Mouse (Mus musculus): ENCODE measurements around the gene Prune1. TPM values are rescaled to one million over a fixed set of nuclear protein-coding genes. Genes with fewer than 3 reads are reported as not detected.

Gene Prune1
- total and polyA plus RNA-seq, 3 experiments = 28.5 to 51.8 TPM; not detected in 1

GRCm38 (mm10) chr3:95328803-95329404 lies 47.0 kb upstream of the Prune1 start (continued):
- TF ChIP-seq NELFE (IDR thresholded peaks at IDR 0.05; ENCODE audit: low read depth, low read length) = no peak
- no peak for TF ChIP-seq UBTF (IDR thresholded peaks at IDR 0.05; ENCODE audit: borderline replicate concordance, insufficient read depth, low read depth, low read length)
- TF ChIP-seq MEF2A (IDR thresholded peaks at IDR 0.05; ENCODE audit: extremely low read depth, insufficient replicate concordance, low read depth, low read length, poor library complexity, severe bottlenecking) = no peak
- no peak for TF ChIP-seq NRF1 (IDR thresholded peaks at IDR 0.05; ENCODE audit: insufficient read depth, low read depth, low read length, poor library complexity, severe bottlenecking)
- peak; percentile 50 for TF ChIP-seq SIN3A (IDR thresholded peaks at IDR 0.05; ENCODE audit: low read length)
- no peak for TF ChIP-seq HCFC1 (IDR thresholded peaks at IDR 0.05; ENCODE audit: low read depth, low read length)
- TF ChIP-seq TCF12 (IDR thresholded peaks at IDR 0.05; ENCODE audit: low read depth, low read length) = peak; percentile 70; the same call in 1 of the 2 replicates
- peak; percentile 61 to 74; a peak in 3 of 4 replicates for TF ChIP-seq EP300 (IDR thresholded peaks at IDR 0.05; ENCODE audit: low read depth in 1 of 2, low read length in 2 of 2)
- TF ChIP-seq CHD1 (IDR thresholded peaks at IDR 0.05; ENCODE audit: low read depth, low read length) = no peak

GRCm38 (mm10) chr3:95324454-95325144 lies 42.7 kb upstream of the Prune1 start:
- H3K27me3 ChIP-seq (ENCODE audit: control insufficient read depth in 1 of 2, insufficient read depth in 2 of 2, low read length in 2 of 2) = no peaks in the 10 kb centered on the region
- H3K9me3 ChIP-seq (replicated peaks; ENCODE audit: insufficient read depth, low read length) = no peaks in the 10 kb centered on the region
- H3K4me3 ChIP-seq (ENCODE audit: control insufficient read depth in 1 of 2, insufficient read depth in 1 of 2, low read depth in 2 of 2, low read length in 2 of 2) = no peak overlapping the region
- H3K4me1 ChIP-seq (ENCODE audit: control insufficient read depth in 1 of 2, insufficient read depth in 2 of 2, low read length in 2 of 2) = peaks cover 4 to 9% of the 10 kb centered on the region in 2 experiments
- DNase-seq (ENCODE audit: low read depth, low spot score) = no peak
- no peak overlapping the region for H3K27ac ChIP-seq (ENCODE audit: control insufficient read depth, low read depth, low read length)
- H3K79me2 ChIP-seq (ENCODE audit: control insufficient read depth, insufficient read depth, low read length, poor library complexity) = peaks cover 13% of the 10 kb centered on the region
- peaks cover 17 to 86% of the 10 kb centered on the region in 2 experiments for H3K36me3 ChIP-seq (ENCODE audit: control insufficient read depth in 1 of 2, insufficient read depth in 2 of 2, low read length in 2 of 2)
- TF ChIP-seq CTCF (IDR thresholded peaks at IDR 0.05 in 2 of 3, conservative IDR thresholded peaks at IDR 0.05 in 1 of 3; ENCODE audit: control insufficient read depth in 1 of 3, insufficient read depth in 1 of 3, low read depth in 2 of 3, low read length in 3 of 3, poor library complexity in 1 of 3, severe bottlenecking in 1 of 3) = peak in 2 of 3 experiments; percentile 25 to 45; a peak in 4 of 6 replicates
- TF ChIP-seq ZMIZ1 (IDR thresholded peaks at IDR 0.05; ENCODE audit: low read depth, low read length) = no peak; the same call in 1 of the 2 replicates
- TF ChIP-seq POLR2A (IDR thresholded peaks at IDR 0.05; ENCODE audit: control insufficient read depth in 1 of 2, insufficient read depth in 1 of 2, low read depth in 1 of 2, low read length in 2 of 2, poor library complexity in 1 of 2) = no peak; a peak in 2 of 4 replicates
- TF ChIP-seq SIN3A (IDR thresholded peaks at IDR 0.05; ENCODE audit: low read length) = 0 out of 2 replicates have a peak, but pooled peaks have one; percentile 29
- 0 out of 2 replicates have a peak, but pooled peaks have one; percentile 18 for TF ChIP-seq POLR2AphosphoS2 (IDR thresholded peaks at IDR 0.05; ENCODE audit: low read length)
- no peak for TF ChIP-seq NRF1 (IDR thresholded peaks at IDR 0.05; ENCODE audit: insufficient read depth, low read depth, low read length, poor library complexity, severe bottlenecking)
- 0 out of 2 replicates have a peak, but pooled peaks have one; percentile 19 for TF ChIP-seq HCFC1 (IDR thresholded peaks at IDR 0.05; ENCODE audit: low read depth, low read length)
- peak; percentile 37 for TF ChIP-seq RAD21 (IDR thresholded peaks at IDR 0.05; ENCODE audit: low read depth, low read length)
- TF ChIP-seq MYC (IDR thresholded peaks at IDR 0.05; ENCODE audit: low read depth, low read length) = peak; percentile 53; the same call in 1 of the 2 replicates
- peak; percentile 38; the same call in 1 of the 2 replicates for TF ChIP-seq SMC3 (IDR thresholded peaks at IDR 0.05; ENCODE audit: low read depth, low read length)
- no peak for TF ChIP-seq ELF1 (IDR thresholded peaks at IDR 0.05; ENCODE audit: low read depth, low read length)
- peak; percentile 28; the same call in 1 of the 2 replicates for TF ChIP-seq NELFE (IDR thresholded peaks at IDR 0.05; ENCODE audit: low read depth, low read length)
- TF ChIP-seq MEF2A (IDR thresholded peaks at IDR 0.05; ENCODE audit: extremely low read depth, insufficient replicate concordance, low read depth, low read length, poor library complexity, severe bottlenecking) = no peak
- peak; percentile 68; the same call in 1 of the 2 replicates for TF ChIP-seq POLR2AphosphoS5 (IDR thresholded peaks at IDR 0.05; ENCODE audit: borderline replicate concordance, low read depth, low read length)
- TF ChIP-seq EP300 (IDR thresholded peaks at IDR 0.05; ENCODE audit: low read depth in 1 of 2, low read length in 2 of 2) = no peak
- TF ChIP-seq BHLHE40 (IDR thresholded peaks at IDR 0.05; ENCODE audit: borderline replicate concordance, low read depth, low read length) = 0 out of 2 replicates have a peak, but pooled peaks have one; percentile 18
- no peak for TF ChIP-seq CHD1 (IDR thresholded peaks at IDR 0.05; ENCODE audit: low read depth, low read length)
- no peak overlapping the region for H3K9ac ChIP-seq (ENCODE audit: control insufficient read depth, low read depth, low read length, poor library complexity, severe bottlenecking)
